Mouse (Mus musculus) cerebellum, adult 8-10 months (tissue): ENCODE results near the gene Prr23a1.
"Not testable (repeated sequence)": the region's sequence is repeated elsewhere in the genome, so short reads cannot be mapped to it uniquely, and the experiment has no call there.

Experiments
- DNase-seq: peaks from one replicate; pipeline ENCODE4 v3.0.0; 2022

Prr23a1 gene

DNA sequence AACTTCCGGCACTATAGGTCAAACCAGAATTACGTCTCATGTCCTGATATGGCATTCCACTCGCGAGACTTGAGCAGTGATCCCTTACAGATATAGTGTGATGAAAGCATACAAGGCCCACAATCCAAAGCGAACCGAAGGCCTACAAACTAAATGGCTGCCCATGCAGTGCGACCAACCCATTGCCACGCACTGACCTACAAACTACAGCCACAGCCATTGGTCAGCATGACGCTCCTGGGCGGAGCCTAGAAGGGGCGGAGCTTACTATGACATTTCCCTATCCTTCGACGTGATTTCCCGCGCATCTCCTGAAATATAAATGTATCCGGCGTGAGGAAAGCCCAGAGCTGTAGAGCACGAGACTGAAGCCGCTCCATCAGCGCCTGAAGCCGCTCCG lies at the start of gene Prr23a1:
Gene Prr23a1, plus strand, starts transcription at position 387 of the 400 bp plus-strand sequence.
- DNase-seq = no peak

DNA sequence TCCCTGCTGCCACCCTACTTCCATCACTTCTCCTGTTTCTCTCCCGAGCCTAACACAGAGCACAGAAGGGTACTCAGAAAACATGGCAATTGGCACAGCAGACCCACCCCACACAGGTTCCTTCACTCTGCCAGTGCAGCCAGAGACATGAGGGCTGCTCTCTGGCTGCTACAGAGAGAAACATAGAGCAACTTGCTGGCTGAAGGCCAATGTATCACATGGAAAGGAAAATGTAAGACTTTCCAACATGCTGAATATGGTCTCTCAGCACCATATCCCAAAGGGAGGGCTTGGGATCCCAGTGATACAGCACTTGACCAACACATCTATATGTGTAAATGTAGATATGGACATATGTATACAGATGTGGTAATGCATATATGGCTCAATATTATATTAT lies 43.3 kb upstream of the Prr23a1 start:
- DNase-seq = no peak

DNA sequence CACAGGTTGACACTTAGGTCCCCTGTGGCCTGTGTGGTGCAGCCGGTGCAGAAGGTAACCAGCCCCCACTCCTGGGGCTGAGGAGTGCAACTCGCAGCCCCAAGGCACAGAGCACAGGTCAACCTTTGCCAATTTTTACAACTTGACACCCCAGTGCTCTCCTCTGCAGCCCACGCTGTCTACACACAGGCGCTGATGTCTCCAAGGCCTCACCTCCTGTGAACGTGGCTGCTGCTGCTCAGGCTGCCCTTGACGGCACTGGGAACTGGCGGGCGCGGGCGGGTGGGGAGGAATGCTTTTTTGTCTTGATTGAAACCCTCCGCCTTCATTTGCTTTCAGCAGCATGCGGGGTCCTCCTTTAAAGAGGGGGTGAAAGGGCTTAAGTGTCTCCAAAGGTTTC lies 38.3 kb upstream of the Prr23a1 start:
- DNase-seq = no peak

DNA sequence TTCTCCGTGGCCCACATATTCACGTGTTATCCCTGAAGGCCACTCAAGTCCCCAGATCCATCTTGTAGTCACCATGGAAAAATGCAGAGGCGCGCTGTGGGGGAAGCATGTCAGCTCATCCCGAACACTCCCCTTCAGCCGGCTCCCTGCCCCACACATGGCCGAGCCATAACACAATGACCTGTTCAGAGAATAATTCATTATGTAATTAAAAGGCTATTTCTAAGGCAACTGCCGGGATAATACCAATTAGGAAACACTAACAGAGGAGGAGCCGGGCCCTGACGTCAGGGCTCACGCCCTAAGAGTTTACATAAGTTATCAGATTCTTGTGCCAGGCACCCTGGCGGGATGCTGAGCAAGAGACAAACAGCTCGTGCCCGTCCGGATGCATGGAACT lies 36.8 kb upstream of the Prr23a1 start:
- no peak for DNase-seq

DNA sequence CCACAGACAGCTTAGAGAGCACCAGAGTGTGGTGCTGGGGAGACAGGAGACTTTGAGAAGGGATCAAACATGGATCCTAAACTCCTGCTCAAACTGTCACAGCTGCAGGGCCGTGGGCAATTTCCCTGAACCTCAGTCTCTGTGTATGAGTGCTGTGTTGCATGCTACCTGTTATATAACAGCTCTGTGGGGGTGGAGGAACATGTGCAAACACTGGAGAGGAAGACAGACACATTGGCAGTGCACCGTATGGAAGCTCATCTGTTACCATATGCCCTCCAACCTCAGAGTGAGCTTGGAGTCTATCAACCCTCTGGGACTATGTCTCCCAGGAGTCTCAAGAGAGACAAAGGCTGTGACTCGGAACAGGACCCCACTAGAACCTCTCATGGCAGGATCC lies 36.4 kb upstream of the Prr23a1 start:
- DNase-seq = no peak

DNA sequence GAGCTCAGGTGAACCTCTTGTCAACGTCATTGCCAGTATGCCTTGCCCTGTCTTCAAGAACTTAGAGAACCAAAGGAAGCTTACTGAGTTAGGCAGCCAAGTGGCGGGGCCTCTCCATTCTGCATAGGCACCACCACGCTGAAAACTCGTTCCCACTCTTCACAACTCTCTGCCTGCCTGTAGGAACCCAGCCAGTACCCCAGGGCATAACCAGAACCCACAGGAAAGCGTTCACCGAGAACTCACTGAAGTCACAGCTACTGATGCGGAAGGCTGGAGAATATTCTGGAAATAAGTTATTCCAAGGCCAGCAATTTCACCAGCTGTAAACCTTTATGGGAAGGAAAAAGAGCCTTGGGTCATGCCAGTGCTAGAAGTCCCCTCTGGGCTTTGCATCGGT lies 34.7 kb upstream of the Prr23a1 start:
- DNase-seq = no peak

DNA sequence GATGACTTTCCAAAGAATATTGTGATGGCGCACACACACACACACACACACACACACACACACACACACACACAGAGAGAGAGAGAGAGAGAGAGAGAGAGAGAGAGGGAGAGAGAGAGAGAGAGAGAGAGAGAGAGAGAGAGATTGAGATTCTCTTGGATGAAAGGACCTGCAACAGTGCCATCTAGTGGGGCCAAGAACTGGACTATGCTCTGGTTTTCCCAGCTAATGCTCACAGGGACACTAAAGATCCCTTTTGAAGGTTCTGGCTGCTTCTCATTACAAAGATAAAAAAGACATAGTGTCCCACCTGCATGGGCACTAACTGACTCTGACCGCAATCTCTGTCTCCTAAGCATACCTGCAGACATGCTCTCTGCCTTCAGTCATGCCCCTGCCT lies 32.8 kb upstream of the Prr23a1 start:
- DNase-seq = not testable (repeated sequence)

DNA sequence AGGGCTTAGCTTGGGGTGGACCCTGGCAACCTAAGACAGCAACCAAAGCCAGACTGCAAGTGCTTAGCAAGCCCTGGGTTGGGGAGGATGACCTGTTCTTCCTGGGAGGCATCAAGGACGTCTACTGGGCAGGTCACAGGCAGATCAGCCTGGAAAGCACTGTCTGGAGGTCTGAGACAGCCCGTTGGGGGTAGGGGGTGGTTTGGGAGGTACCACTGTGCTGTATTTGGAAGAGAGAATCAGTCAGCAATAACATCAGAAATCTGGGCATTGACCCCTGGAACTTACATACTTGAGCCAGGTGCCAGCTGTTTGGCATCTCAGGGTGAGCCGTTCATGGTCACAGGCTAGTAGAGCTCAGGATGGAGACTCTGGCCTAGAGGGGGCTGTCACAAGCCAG lies 26.2 kb upstream of the Prr23a1 start:
- DNase-seq = no peak

DNA sequence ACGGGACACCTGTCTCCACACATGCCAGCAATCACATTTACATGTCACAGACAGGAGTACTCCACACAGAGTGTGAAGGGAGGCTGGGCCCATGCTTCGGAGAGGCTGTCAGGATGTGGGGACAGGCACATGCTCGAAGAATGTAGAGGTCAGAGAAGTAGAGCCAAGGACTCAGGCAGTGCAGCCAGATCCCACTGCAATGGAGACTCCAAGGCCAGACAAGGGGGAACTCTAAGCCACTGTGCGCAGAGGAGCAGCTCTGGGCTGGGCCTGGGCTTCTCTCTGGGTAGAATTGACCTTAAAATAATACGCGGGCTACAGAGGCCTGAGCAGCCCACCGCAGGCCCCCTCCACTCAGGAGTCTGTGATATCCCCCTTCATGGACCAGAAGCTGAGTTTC lies 24.7 kb upstream of the Prr23a1 start:
- DNase-seq = no peak

DNA sequence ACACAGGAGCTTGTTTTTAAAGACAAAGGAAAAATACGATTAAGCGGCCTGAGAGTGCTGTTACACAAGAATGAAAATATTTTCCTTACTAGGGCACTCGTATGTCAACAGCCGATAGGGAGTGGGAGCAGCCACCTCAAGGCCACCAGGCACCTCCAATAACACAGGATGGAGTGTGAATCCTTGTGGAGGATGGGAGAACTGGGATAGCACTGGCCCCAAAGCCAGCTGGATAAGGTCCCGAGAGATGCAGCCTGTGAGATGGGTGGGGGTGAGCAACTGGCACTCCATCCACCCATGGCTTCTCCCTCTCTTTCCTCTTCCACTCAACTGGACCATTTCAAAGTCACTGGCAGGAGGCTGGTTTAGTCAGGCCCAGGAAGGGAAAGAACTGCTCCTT lies 23.3 kb upstream of the Prr23a1 start:
- no peak for DNase-seq

DNA sequence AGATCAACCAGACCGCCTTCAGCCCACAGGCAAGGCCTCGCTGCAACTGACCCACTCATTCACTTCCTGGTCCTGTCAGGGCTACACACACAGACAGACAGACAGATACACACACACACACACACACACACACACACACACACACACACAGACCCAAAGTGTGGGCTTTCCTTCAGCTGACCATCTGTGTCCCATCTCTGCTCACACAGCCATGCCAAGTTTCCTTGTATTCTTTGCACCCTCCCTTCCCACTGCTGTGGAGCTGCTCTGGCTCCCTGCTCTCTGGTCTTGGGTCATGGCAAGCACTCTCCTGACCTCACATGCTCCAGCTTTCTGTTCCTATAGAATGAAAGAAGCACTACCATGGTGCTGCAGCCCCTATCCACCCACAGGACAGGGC lies 22.8 kb upstream of the Prr23a1 start:
- no peak for DNase-seq

DNA sequence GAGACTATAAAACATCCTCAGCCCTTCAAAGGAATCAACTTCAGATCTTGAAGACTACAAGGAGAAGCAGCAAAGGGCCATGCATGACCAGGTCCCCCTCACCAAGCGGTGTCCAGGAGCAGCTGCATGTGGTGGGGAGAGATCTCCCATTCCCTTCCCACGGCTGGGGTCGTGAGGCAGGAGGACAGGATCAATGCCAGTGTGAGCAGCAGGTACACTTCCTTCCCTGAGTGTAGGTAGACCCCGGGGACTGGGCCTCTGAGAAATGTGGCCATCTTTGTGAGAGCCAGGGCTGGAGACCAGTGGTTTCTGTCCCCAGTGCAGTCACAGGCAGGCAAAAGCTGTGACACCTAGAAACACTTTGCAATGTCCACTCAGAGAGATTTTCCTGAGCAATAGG lies 21.8 kb upstream of the Prr23a1 start:
- no peak for DNase-seq

DNA sequence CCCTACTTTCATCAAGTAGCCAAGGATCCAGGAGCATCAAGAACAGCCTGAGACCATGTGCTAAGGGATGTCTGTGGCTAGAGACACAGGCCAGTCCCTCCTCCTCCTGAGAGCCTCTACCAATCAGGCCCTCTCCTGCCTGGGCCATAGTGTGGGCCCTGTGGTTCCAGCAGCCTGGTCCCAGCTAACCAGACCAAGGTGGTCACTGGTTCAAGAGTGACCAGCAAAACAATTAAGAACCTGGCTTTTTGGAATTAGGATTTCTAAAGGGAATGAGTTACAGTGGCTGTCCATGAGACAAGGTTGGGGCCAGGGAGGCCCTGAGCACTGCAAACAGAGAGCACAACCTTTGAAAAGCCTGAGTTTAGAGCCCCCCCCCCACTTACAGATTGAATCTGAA lies 21.2 kb upstream of the Prr23a1 start:
- DNase-seq = no peak

DNA sequence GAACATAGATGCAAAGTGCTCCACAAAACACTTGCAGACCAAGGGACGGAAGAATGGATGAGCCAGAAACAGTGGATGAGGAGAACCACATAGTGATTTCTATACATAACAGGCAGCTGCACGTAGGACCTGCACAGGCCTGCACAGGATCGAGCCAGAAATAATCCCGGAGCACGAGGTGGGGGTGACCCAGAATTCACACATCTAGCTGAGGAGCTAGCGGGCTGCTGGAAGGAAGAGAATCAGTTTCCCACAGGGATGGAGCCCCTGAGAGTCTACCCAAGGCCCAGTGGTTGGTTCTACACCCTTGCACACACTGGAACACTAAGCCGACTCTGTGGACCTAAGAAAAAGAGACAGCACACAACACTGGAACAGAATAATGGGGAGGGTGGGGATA lies 18.5 kb upstream of the Prr23a1 start:
- no peak for DNase-seq

DNA sequence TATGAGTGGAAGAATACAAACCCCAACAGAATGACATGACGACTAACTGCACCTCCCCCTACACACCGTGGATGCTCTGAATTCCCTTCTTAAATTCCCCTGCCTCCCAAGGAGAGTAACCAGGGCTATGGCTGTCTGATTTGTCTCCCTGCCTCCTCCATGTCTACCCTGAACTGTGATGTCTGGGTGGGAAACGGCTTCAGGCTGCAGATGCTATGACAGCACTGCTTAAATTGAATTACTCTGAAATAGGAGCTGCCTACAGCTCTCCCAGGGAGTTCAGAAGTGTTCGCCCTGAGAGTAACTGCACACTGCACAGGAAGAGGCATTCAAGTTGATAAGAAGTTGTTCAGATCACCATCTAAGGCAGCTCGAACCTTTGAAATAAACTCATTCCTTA lies 12.8 kb upstream of the Prr23a1 start:
- no peak for DNase-seq

DNA sequence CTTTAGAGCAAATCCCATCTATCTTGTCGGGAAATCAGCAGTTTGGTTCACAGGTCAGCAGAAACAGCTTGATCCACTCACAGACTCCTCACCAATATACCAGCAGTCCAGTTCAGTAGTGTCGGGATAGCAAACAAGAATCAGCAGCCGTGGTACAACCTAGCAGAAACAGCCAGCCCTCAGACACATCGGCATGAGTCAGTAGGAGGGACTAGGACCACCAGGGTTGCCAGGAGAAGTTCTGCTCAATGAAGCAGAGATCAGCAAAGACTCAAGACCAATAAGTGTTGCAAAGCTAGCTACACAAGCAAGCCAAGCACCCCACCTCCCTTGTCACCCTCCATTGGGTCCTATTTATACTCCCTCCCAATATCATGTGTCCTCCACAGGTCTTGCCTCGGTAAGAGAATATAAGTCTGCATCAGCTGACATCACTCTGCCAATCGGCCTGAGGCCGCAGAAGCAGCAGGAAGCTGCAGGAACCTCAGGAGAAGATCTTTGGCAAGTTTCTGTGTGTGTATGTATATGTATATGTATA lies 4.7 kb upstream of the Prr23a1 start:
- no peak for DNase-seq

DNA sequence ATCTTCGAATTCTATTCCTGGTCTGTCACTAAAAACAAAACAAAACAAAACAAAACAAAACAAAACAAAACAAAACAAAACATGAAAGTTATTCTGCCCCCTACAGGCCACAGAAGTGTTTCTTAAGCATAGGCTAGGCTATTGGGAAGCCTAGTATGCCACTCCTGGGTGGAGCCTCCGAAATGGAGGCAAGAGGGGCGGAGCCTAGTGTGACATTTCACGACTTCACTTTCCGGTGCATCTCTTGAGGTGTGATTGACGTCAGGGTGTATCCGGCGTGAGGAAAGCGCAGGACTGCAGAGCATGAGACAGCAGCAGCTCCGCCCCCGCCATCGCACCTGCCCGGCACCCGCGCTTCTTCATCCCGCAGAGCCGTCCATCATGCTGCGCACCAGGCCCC lies 13.9 kb downstream of the Prr23a1 start, which contains the start of gene Prr23a2:
Gene Prr23a2, plus strand, starts transcription at position 285 of the 400 bp plus-strand sequence.
- no peak for DNase-seq

DNA sequence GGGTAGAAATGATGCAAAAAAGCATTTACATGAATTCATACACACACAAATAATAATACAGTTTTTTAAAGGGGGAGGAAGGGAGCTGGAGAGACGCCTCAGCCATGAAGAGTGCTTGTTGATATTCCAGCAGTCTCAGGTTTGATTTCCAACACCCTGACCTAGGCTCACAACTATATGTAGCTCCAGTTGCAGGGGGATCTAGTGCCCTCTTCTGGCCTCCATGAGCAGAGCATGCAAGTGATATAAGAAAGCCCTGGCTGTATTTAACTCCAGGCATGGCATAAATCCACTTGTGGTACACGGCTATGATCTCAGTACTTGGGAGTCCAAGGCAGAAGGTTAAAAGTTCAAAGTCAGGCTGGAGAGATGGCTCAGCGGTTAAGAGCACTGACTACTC lies 21.2 kb downstream of the Prr23a1 start:
- no peak for DNase-seq

DNA sequence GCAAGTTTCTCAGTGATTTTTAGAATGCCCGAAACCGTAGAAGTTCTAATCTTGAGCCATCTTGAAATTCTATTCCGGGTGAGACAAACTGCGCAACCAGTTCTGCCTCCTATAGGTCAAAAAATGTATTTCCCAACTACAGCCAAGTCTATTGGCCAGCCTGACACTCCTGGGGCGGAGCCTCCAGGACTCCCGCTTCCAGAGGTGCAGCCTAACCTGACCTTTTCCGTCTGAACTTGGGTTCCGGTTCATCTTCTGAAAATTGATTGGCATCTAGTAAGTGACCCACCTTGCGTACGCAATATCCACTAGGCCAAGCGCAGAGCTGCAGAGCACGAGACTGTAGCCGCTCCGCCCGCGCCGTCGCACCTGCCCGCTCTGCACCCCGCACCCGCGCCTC lies 22.3 kb downstream of the Prr23a1 start, which contains the start of gene Prr23a3:
Gene Prr23a3, plus strand, starts transcription at position 197 of the 400 bp plus-strand sequence.
- no peak for DNase-seq
